Mouse (Mus musculus) liver, embryonic 13.5 days (tissue): ENCODE measurements around the gene Napb. TPM values are rescaled to one million over a fixed set of nuclear protein-coding genes. Genes with fewer than 3 reads are reported as not detected.

Source experiments
- ATAC-seq: fragments of 200-750 bp; cut with Nextera tagmentation; 2 replicates; pipeline ENCODE4 v1.8.0; 2017; ENCODE audit warnings: low read depth, mild to moderate bottlenecking, moderate number of reproducible peaks, moderate library complexity
- DNase-seq: peaks from one replicate; pipeline ENCODE4 v3.0.0; 2022
- H3K27ac ChIP-seq: fragments of 300-500 bp; sonication (generic); 2 replicates; pipeline ENCODE4 v1.5.1; 2015; ENCODE audit warnings: moderate library complexity, mild to moderate bottlenecking, inconsistent platforms
- H3K27me3 ChIP-seq: fragments of 300-500 bp; sonication (generic); 2 replicates; pipeline ENCODE4 v1.6.1; 2015; ENCODE audit warnings: mild to moderate bottlenecking, inconsistent platforms
- H3K36me3 ChIP-seq: fragments of 300-500 bp; sonication (generic); 2 replicates; pipeline ENCODE4 v1.6.1; 2015; ENCODE audit warnings: mild to moderate bottlenecking, inconsistent platforms
- H3K4me1 ChIP-seq: fragments of 300-500 bp; sonication (generic); replicated peaks from 2 replicates; pipeline ENCODE4 v1.6.1; 2015; ENCODE audit warnings: inconsistent platforms
- H3K4me2 ChIP-seq: fragments of 300-500 bp; sonication (generic); 2 replicates; pipeline ENCODE4 v1.6.1; 2015; ENCODE audit warnings: inconsistent platforms, mild to moderate bottlenecking, moderate library complexity
- H3K4me3 ChIP-seq: fragments of 300-500 bp; sonication (generic); replicated peaks from 2 replicates; pipeline ENCODE4 v1.5.1; 2015; ENCODE audit warnings: mild to moderate bottlenecking, inconsistent platforms
- H3K9ac ChIP-seq: fragments of 300-500 bp; sonication (generic); 2 replicates; pipeline ENCODE4 v1.6.1; 2015; ENCODE audit warnings: mild to moderate bottlenecking, inconsistent platforms
- H3K9me3 ChIP-seq: fragments of 300-500 bp; sonication (generic); replicated peaks from 2 replicates; pipeline ENCODE4 v1.6.1; 2016; ENCODE audit warnings: inconsistent platforms
- WGBS: fragments of 180-500 bp; shearing (Covaris S2); methylation state at CpG from one replicate; pipeline ENCODE4 v1.1.7; 2015; ENCODE audit not compliant: insufficient replicate concordance; 5-methylcytosine and 5-hydroxymethylcytosine counted together
- polyA plus RNA-seq: library from polyadenylated mRNA; unstranded; fragments of >200 nt; fragmentation: Nextera tagmentation; extraction: Ambion mirVana; gene quantifications from 2 replicates; pipeline ENCODE4 v1.2.1, GENCODE M21; 2015

The Napb gene
- polyA plus RNA-seq, 1 experiment from 2014 or later: 0.36 TPM

- H3K4me2 ChIP-seq: no peak overlapping the region
- no peak for DNase-seq
- no peak overlapping the region for H3K4me3 ChIP-seq
- peaks cover 36% of the 10 kb centered on the region for H3K4me1 ChIP-seq
- H3K36me3 ChIP-seq: peaks cover 51% of the 10 kb centered on the region
- ATAC-seq: no peak
- H3K27ac ChIP-seq: peak overlapping the region; percentile 1; the same call in 1 of the 2 replicates
- H3K9me3 ChIP-seq: no peaks in the 10 kb centered on the region
- WGBS: 62% methylated on average over 3 of the region's 3 CpGs
- H3K9ac ChIP-seq: no peak overlapping the region
- no peaks in the 10 kb centered on the region for H3K27me3 ChIP-seq
Observed at GRCm38 (mm10) chr2:148685709-148686108, 46.6 kb downstream of the Napb start.

GRCm38 (mm10) chr2:148684972-148685371 lies 47.3 kb downstream of the Napb start:
- H3K27me3 ChIP-seq: no peaks in the 10 kb centered on the region
- no peak overlapping the region for H3K4me3 ChIP-seq
- DNase-seq: no peak
- peaks cover 44% of the 10 kb centered on the region for H3K36me3 ChIP-seq
- no peak overlapping the region for H3K27ac ChIP-seq
- WGBS: 81% methylated on average over 2 of the region's 2 CpGs
- H3K9ac ChIP-seq: no peak overlapping the region
- H3K9me3 ChIP-seq: no peaks in the 10 kb centered on the region
- no peak overlapping the region for H3K4me2 ChIP-seq
- ATAC-seq: no peak
- peaks cover 41% of the 10 kb centered on the region for H3K4me1 ChIP-seq

- Histone ChIP-seq H3K4me2 (no peak overlapping the region), H3K9ac (no peak overlapping the region), H3K27ac (no peak overlapping the region), H3K4me3 (no peak overlapping the region), H3K36me3 (peaks cover 34% of the 10 kb centered on the region), H3K9me3 (no peaks in the 10 kb centered on the region), H3K4me1 (peaks cover 59% of the 10 kb centered on the region), H3K27me3 (no peaks in the 10 kb centered on the region)
- WGBS: 77% methylated on average over 1 of the region's 1 CpGs
- ATAC-seq (no peak), DNase-seq (no peak)
Observed at GRCm38 (mm10) chr2:148683031-148683430, 49.2 kb downstream of the Napb start.

- Histone ChIP-seq H3K9me3 (no peaks in the 10 kb centered on the region), H3K4me1 (peaks cover 71% of the 10 kb centered on the region), H3K4me3 (peak overlapping the region; percentile 77), H3K9ac (peak overlapping the region; percentile 83), H3K36me3 (peaks cover 37% of the 10 kb centered on the region), H3K27ac (peak overlapping the region; percentile 55; the same call in 1 of the 2 replicates), H3K4me2 (peak overlapping the region; percentile 88), H3K27me3 (no peaks in the 10 kb centered on the region)
- DNase-seq (peak; percentile 57), ATAC-seq (peak; percentile 67)
- WGBS: 8% methylated on average over 17 of the region's 17 CpGs
Observed at GRCm38 (mm10) chr2:148681461-148681891, 50.8 kb downstream of the Napb start.

- Histone ChIP-seq H3K27me3 (no peaks in the 10 kb centered on the region), H3K27ac (peak within 1 kb of the TSS; percentile 87), H3K4me1 (peaks cover 72% of the 10 kb centered on the region), H3K36me3 (peaks cover 38% of the 10 kb centered on the region), H3K4me3 (peak within 1 kb of the TSS; percentile 77), H3K9me3 (no peaks in the 10 kb centered on the region), H3K9ac (peak within 1 kb of the TSS; percentile 83), H3K4me2 (peak within 1 kb of the TSS; percentile 88)
- ATAC-seq (peak; percentile 95), DNase-seq (peak; percentile 97)
- WGBS: under 1% methylated on average over 39 of the region's 39 CpGs
Observed at GRCm38 (mm10) chr2:148680775-148681291, 51.4 kb downstream of the Napb start, which contains the start of gene Gzf1. Gene Gzf1, plus strand, starts transcription at chr2:148681023.

GRCm38 (mm10) chr2:148679346-148679745 lies 52.9 kb downstream of the Napb start:
- Histone ChIP-seq H3K27ac (peak overlapping the region; percentile 87), H3K4me2 (peak overlapping the region; percentile 88), H3K27me3 (no peaks in the 10 kb centered on the region), H3K36me3 (peaks cover 44% of the 10 kb centered on the region), H3K9me3 (no peaks in the 10 kb centered on the region), H3K4me3 (peak overlapping the region; percentile 77; the same call in 1 of the 2 replicates), H3K9ac (peak overlapping the region; percentile 82; the same call in 1 of the 2 replicates), H3K4me1 (peaks cover 75% of the 10 kb centered on the region)
- WGBS: 31% methylated on average over 9 of the region's 9 CpGs
- DNase-seq (no peak), ATAC-seq (no peak)

- Histone ChIP-seq H3K9ac (peak overlapping the region; percentile 33; the same call in 1 of the 2 replicates), H3K9me3 (no peaks in the 10 kb centered on the region), H3K4me1 (peaks cover 82% of the 10 kb centered on the region), H3K4me2 (peak overlapping the region; percentile 44), H3K27me3 (no peaks in the 10 kb centered on the region), H3K4me3 (peak overlapping the region; percentile 38), H3K27ac (peak overlapping the region; percentile 48), H3K36me3 (peaks cover 39% of the 10 kb centered on the region)
- WGBS: 51% methylated on average over 26 of the region's 26 CpGs
- no peak for ATAC-seq
- DNase-seq: peak; percentile 49
Observed at GRCm38 (mm10) chr2:148677801-148678200, 54.5 kb downstream of the Napb start.

GRCm38 (mm10) chr2:148672199-148673096 lies 59.8 kb downstream of the Napb start, which contains the start of gene Nxt1:
Gene Nxt1, plus strand, starts transcription at chr2:148672601.
- Histone ChIP-seq H3K4me2 (peak within 1 kb of the TSS; percentile 82), H3K4me3 (peak within 1 kb of the TSS; percentile 80), H3K4me1 (peaks cover 47% of the 10 kb centered on the region), H3K36me3 (peaks cover 35% of the 10 kb centered on the region), H3K27me3 (no peaks in the 10 kb centered on the region), H3K9me3 (no peaks in the 10 kb centered on the region), H3K9ac (peak within 1 kb of the TSS; percentile 86), H3K27ac (peak within 1 kb of the TSS; percentile 85)
- peak; percentile 100 for ATAC-seq
- under 1% methylated on average over 58 of the region's 58 CpGs for WGBS
- peak; percentile 99 for DNase-seq

- no peaks in the 10 kb centered on the region for H3K4me1 ChIP-seq
Observed at GRCm38 (mm10) chr2:148663458-148663857, 68.8 kb downstream of the Napb start.

GRCm38 (mm10) chr2:148654961-148655360 lies 77.3 kb downstream of the Napb start:
- no peaks in the 10 kb centered on the region for H3K36me3 ChIP-seq
- under 1% methylated on average over 3 of the region's 3 CpGs for WGBS
- DNase-seq: no peak
- H3K4me2 ChIP-seq: no peak overlapping the region
- no peak for ATAC-seq
- no peaks in the 10 kb centered on the region for H3K9me3 ChIP-seq
- no peak overlapping the region for H3K27ac ChIP-seq
- H3K4me3 ChIP-seq: no peak overlapping the region
- H3K9ac ChIP-seq: no peak overlapping the region
- no peaks in the 10 kb centered on the region for H3K4me1 ChIP-seq
- H3K27me3 ChIP-seq: no peaks in the 10 kb centered on the region

More at GRCm38 (mm10) chr2:148663458-148663857, 68.8 kb downstream of the Napb start:
- Histone ChIP-seq H3K4me3 (no peak overlapping the region), H3K9ac (no peak overlapping the region), H3K9me3 (no peaks in the 10 kb centered on the region), H3K27me3 (no peaks in the 10 kb centered on the region), H3K36me3 (no peaks in the 10 kb centered on the region), H3K4me2 (no peak overlapping the region), H3K27ac (no peak overlapping the region)
- ATAC-seq (no peak), DNase-seq (no peak)
- WGBS: 69% methylated on average over 1 of the region's 1 CpGs

- no peaks in the 10 kb centered on the region for H3K4me1 ChIP-seq
- no peak for DNase-seq
- no peak overlapping the region for H3K4me2 ChIP-seq
- no peak overlapping the region for H3K27ac ChIP-seq
- H3K36me3 ChIP-seq: no peaks in the 10 kb centered on the region
- 49% methylated on average over 3 of the region's 3 CpGs for WGBS
- no peaks in the 10 kb centered on the region for H3K9me3 ChIP-seq
- H3K27me3 ChIP-seq: no peaks in the 10 kb centered on the region
- no peak overlapping the region for H3K4me3 ChIP-seq
- no peak for ATAC-seq
- H3K9ac ChIP-seq: no peak overlapping the region
Observed at GRCm38 (mm10) chr2:148650587-148651357, 81.5 kb downstream of the Napb start.
